Mouse (Mus musculus) lung, embryonic 16.5 days (tissue): ENCODE measurements at regions not wholly inside any gene's neighbourhood (a gene's known extent, or its start where the extent isn't known, plus 50 kb on each side); places are given as distances from the start of the nearest gene placed in this dataset.
A peak's percentile ranks its signal among the peaks of the same experiment; 100 is the strongest.
"Not testable (repeated sequence)": the region's sequence is repeated elsewhere in the genome, so short reads cannot be mapped to it uniquely, and the experiment has no call there.

Experiments
- ATAC-seq: fragments of 200-750 bp; cut with Nextera tagmentation; 2 replicates; pipeline ENCODE4 v1.8.0; 2017; ENCODE audit warnings: low read depth, mild to moderate bottlenecking, moderate library complexity
- H3K27ac ChIP-seq: fragments of 300-500 bp; sonication (generic); 2 replicates; pipeline ENCODE4 v1.5.1; 2014; ENCODE audit warnings: mild to moderate bottlenecking, control low read depth, low read length
- H3K27me3 ChIP-seq: fragments of 300-500 bp; sonication (generic); 2 replicates; pipeline ENCODE4 v1.6.1; 2014; ENCODE audit warnings: low read depth, low read length, mixed read lengths; ENCODE audit not compliant: control insufficient read depth, insufficient read depth
- H3K36me3 ChIP-seq: fragments of 300-500 bp; sonication (generic); 2 replicates; pipeline ENCODE4 v1.6.1; 2014; ENCODE audit warnings: low read length; ENCODE audit not compliant: control insufficient read depth, insufficient read depth
- H3K4me1 ChIP-seq: fragments of 300-500 bp; sonication (generic); replicated peaks from 2 replicates; pipeline ENCODE4 v1.6.1; 2014; ENCODE audit warnings: low read length, mixed read lengths; ENCODE audit not compliant: control insufficient read depth, insufficient read depth
- H3K4me2 ChIP-seq: fragments of 300-500 bp; sonication (generic); 2 replicates; pipeline ENCODE4 v1.6.1; 2014; ENCODE audit warnings: low read depth, low read length, control low read depth
- H3K4me3 ChIP-seq: fragments of 300-500 bp; sonication (generic); 2 replicates; pipeline ENCODE4 v1.5.1; 2014; ENCODE audit warnings: mild to moderate bottlenecking, low read length, control low read depth
- H3K9ac ChIP-seq: fragments of 300-500 bp; sonication (generic); 2 replicates; pipeline ENCODE4 v1.6.1; 2014; ENCODE audit warnings: low read length, control low read depth
- H3K9me3 ChIP-seq: fragments of 300-500 bp; sonication (generic); 2 replicates; pipeline ENCODE4 v1.6.1; 2016; ENCODE audit warnings: low read length; ENCODE audit not compliant: control insufficient read depth
- WGBS: fragments of 180-500 bp; shearing (Covaris S2); extraction: QIAGEN DNeasy Blood & Tissue Kit; methylation state at CpG from one replicate; pipeline ENCODE4 v1.1.7; 2014; 5-methylcytosine and 5-hydroxymethylcytosine counted together

GRCm38 (mm10) chr2:78246354-78246753, 300.2 kb upstream of the Cwc22 start:
- H3K4me1 ChIP-seq, result peaks cover 10% of the 10 kb centered on the region; the same call in 1 of the 2 replicates
- WGBS, result 37% methylated on average over 5 of the region's 5 CpGs
- peak; percentile 69 for ATAC-seq

GRCm38 (mm10) chr2:78240299-78240698, 294.1 kb upstream of the Cwc22 start:
- Histone ChIP-seq H3K4me3 (no peak overlapping the region), H3K36me3 (no peaks in the 10 kb centered on the region), H3K4me1 (peaks cover 4% of the 10 kb centered on the region; the same call in 1 of the 2 replicates), H3K4me2 (no peak overlapping the region), H3K27ac (no peak overlapping the region), H3K27me3 (no peaks in the 10 kb centered on the region), H3K9ac (no peak overlapping the region), H3K9me3 (no peaks in the 10 kb centered on the region)
- no peak for ATAC-seq
- WGBS, result 27% methylated on average over 2 of the region's 2 CpGs

More at GRCm38 (mm10) chr2:78246354-78246753, 300.2 kb upstream of the Cwc22 start:
- Histone ChIP-seq H3K4me2 (no peak overlapping the region), H3K4me3 (no peak overlapping the region), H3K36me3 (no peaks in the 10 kb centered on the region), H3K27me3 (no peaks in the 10 kb centered on the region), H3K9me3 (no peaks in the 10 kb centered on the region), H3K9ac (no peak overlapping the region), H3K27ac (no peak overlapping the region)

- WGBS, result 88% methylated on average over 4 of the region's 4 CpGs
- not testable (repeated sequence) for H3K27me3 ChIP-seq, H3K4me3 ChIP-seq, H3K4me1 ChIP-seq, H3K4me2 ChIP-seq, ATAC-seq, H3K9ac ChIP-seq, H3K36me3 ChIP-seq, H3K27ac ChIP-seq, H3K9me3 ChIP-seq
Measured at GRCm38 (mm10) chr2:78225383-78226100, 279.4 kb upstream of the Cwc22 start.

GRCm38 (mm10) chr2:78214469-78214868, 268.3 kb upstream of the Cwc22 start:
- H3K9ac ChIP-seq, result no peak overlapping the region
- H3K4me2 ChIP-seq, result no peak overlapping the region
- H3K27me3 ChIP-seq, result no peaks in the 10 kb centered on the region
- no peaks in the 10 kb centered on the region for H3K36me3 ChIP-seq
- no peak overlapping the region for H3K27ac ChIP-seq
- H3K4me1 ChIP-seq, result no peaks in the 10 kb centered on the region
- WGBS, result 55% methylated on average over 8 of the region's 8 CpGs
- no peak overlapping the region for H3K4me3 ChIP-seq
- ATAC-seq, result no peak
- no peaks in the 10 kb centered on the region for H3K9me3 ChIP-seq

- ATAC-seq, result peak; percentile 82
Measured at GRCm38 (mm10) chr2:78205125-78205524, 258.9 kb upstream of the Cwc22 start.

GRCm38 (mm10) chr2:78196006-78196405, 249.8 kb upstream of the Cwc22 start:
- Histone ChIP-seq H3K36me3 (no peaks in the 10 kb centered on the region), H3K4me2 (no peak overlapping the region), H3K9ac (no peak overlapping the region), H3K4me1 (no peaks in the 10 kb centered on the region), H3K27ac (no peak overlapping the region), H3K9me3 (no peaks in the 10 kb centered on the region), H3K27me3 (no peaks in the 10 kb centered on the region), H3K4me3 (no peak overlapping the region)
- WGBS, result 74% methylated on average over 4 of the region's 4 CpGs
- ATAC-seq, result no peak

More at GRCm38 (mm10) chr2:78205125-78205524, 258.9 kb upstream of the Cwc22 start:
- 45% methylated on average over 5 of the region's 5 CpGs for WGBS
- Histone ChIP-seq H3K4me2 (no peak overlapping the region), H3K9me3 (no peaks in the 10 kb centered on the region), H3K36me3 (no peaks in the 10 kb centered on the region), H3K4me1 (no peaks in the 10 kb centered on the region; the same call in 1 of the 2 replicates), H3K27me3 (no peaks in the 10 kb centered on the region), H3K9ac (no peak overlapping the region), H3K27ac (no peak overlapping the region), H3K4me3 (no peak overlapping the region)

GRCm38 (mm10) chr2:78189620-78190019, 243.4 kb upstream of the Cwc22 start:
- Histone ChIP-seq H3K4me3 (no peak overlapping the region), H3K27me3 (no peaks in the 10 kb centered on the region), H3K4me1 (no peaks in the 10 kb centered on the region), H3K4me2 (no peak overlapping the region), H3K27ac (no peak overlapping the region), H3K36me3 (no peaks in the 10 kb centered on the region), H3K9me3 (no peaks in the 10 kb centered on the region), H3K9ac (no peak overlapping the region)
- WGBS, result 0% methylated on average over 1 of the region's 1 CpGs
- ATAC-seq, result no peak

GRCm38 (mm10) chr2:78184950-78185349, 238.8 kb upstream of the Cwc22 start:
- ATAC-seq, result no peak
- Histone ChIP-seq H3K4me3 (no peak overlapping the region), H3K9me3 (no peaks in the 10 kb centered on the region), H3K27me3 (no peaks in the 10 kb centered on the region), H3K4me2 (no peak overlapping the region), H3K27ac (no peak overlapping the region), H3K9ac (no peak overlapping the region), H3K36me3 (no peaks in the 10 kb centered on the region), H3K4me1 (no peaks in the 10 kb centered on the region)
- 75% methylated on average over 1 of the region's 1 CpGs for WGBS

- H3K9me3 ChIP-seq, result no peaks in the 10 kb centered on the region
- WGBS, result 59% methylated on average over 4 of the region's 4 CpGs
Measured at GRCm38 (mm10) chr2:78173784-78174183, 227.6 kb upstream of the Cwc22 start.

More at GRCm38 (mm10) chr2:78173784-78174183, 227.6 kb upstream of the Cwc22 start:
- H3K4me3 ChIP-seq, result no peak overlapping the region
- H3K4me2 ChIP-seq, result no peak overlapping the region
- no peaks in the 10 kb centered on the region for H3K36me3 ChIP-seq
- no peaks in the 10 kb centered on the region for H3K4me1 ChIP-seq
- no peaks in the 10 kb centered on the region for H3K27me3 ChIP-seq
- no peak overlapping the region for H3K9ac ChIP-seq
- H3K27ac ChIP-seq, result no peak overlapping the region
- ATAC-seq, result no peak
